Mouse (Mus musculus): ENCODE data around the gene Col17a1. TPM values are rescaled to one million over a fixed set of nuclear protein-coding genes. Genes with fewer than 3 reads are reported as not detected.

Gene Col17a1
- polyA plus RNA-seq, 1 experiment from 2014 or later: 0.36 TPM

DNA sequence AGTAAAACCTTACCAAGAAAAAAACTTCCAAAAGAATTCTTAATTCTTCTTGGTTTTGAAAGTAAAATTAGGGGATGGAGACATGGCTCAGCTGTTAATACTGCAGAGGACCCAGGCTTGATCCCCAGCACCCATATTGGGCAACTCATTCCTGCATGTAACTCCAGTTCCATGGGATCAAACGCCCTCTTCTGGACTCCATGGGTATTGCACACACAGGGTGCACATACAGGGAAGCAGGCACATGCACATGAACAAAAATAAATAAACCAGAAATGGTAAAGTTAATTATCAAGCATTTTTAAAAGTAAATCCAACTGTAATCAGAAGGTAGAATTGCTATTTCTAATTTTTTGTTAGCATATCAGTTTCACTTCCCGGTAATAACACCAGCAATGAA, 24.2 kb upstream of the Col17a1 start:
- Histone ChIP-seq H3K4me2 (replicated peaks; ENCODE audit: low read depth, low read length) (no peak overlapping the region), H3K9me3 (ENCODE audit: control insufficient read depth, low read length) (no peaks in the 10 kb centered on the region), H3K4me1 (replicated peaks; ENCODE audit: control insufficient read depth, insufficient read depth, low read length) (no peaks in the 10 kb centered on the region), H3K36me3 (ENCODE audit: control insufficient read depth, insufficient read depth, low read length) (no peaks in the 10 kb centered on the region), H3K27ac (ENCODE audit: low read depth, low read length) (no peak overlapping the region), H3K4me3 (ENCODE audit: low read depth, low read length) (no peak overlapping the region), H3K27me3 (ENCODE audit: control insufficient read depth, insufficient read depth, low read length) (no peaks in the 10 kb centered on the region), H3K9ac (ENCODE audit: low read depth, low read length) (no peak overlapping the region)
- no peak for DNase-seq (ENCODE audit: low spot score)
- no peak for ATAC-seq (ENCODE audit: low FRiP score)
- 59% methylated on average over 2 of the region's 2 CpGs for WGBS

DNA sequence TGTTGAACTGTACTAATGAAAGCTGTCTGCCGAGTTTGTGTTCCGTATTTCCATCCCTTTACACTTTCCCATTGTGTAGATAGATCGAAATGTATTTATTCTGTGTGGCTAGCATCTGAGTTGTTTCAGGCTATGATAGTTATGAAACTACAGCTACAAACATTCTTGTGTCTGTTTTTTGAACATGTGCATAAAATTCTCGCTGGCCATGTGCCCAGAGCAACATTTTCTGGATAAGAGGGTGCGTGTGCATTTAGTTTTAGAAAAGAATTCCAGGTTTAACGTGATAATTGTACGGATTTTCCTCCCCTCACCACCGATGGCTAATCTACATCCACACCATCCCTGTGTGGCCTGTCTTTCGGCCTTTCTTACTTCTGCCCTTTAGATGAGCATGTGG, 21.6 kb upstream of the Col17a1 start:
- 90% methylated on average over 9 of the region's 9 CpGs for WGBS
- Histone ChIP-seq H3K4me3 (ENCODE audit: low read depth, low read length) (no peak overlapping the region), H3K9ac (ENCODE audit: low read depth, low read length) (no peak overlapping the region)

DNA sequence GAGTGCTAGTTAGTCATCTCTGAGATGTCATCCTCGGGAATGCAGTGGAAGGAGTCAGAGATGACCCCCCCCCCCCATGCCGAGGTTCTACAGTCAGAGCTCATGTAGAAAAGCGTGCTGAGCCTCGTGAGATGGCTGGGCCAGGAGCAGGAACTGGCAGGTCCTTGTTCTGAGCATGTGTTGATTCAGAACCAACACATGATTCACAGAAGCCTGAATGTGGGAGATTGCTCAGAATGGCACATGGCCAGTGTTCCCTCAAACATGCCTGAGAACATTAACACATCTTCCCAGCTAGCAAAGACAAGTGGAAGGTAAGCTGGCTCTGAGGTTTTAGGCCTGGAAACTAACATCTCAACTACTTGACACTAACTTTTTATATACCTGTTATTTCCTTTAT, 18.5 kb upstream of the Col17a1 start:
- Histone ChIP-seq H3K27me3 (ENCODE audit: control insufficient read depth, insufficient read depth, low read length) (no peaks in the 10 kb centered on the region), H3K9ac (ENCODE audit: low read depth, low read length) (no peak overlapping the region), H3K4me1 (replicated peaks; ENCODE audit: control insufficient read depth, insufficient read depth, low read length) (no peaks in the 10 kb centered on the region), H3K9me3 (ENCODE audit: control insufficient read depth, low read length) (no peaks in the 10 kb centered on the region), H3K36me3 (ENCODE audit: control insufficient read depth, insufficient read depth, low read length) (no peaks in the 10 kb centered on the region), H3K27ac (ENCODE audit: low read depth, low read length) (no peak overlapping the region), H3K4me2 (replicated peaks; ENCODE audit: low read depth, low read length) (no peak overlapping the region), H3K4me3 (ENCODE audit: low read depth, low read length) (no peak overlapping the region)
- no peak for ATAC-seq (ENCODE audit: low FRiP score)
- no peak for DNase-seq (ENCODE audit: low spot score)
- WGBS: 83% methylated on average over 4 of the region's 4 CpGs

More for the DNA sequence above, 21.6 kb upstream of the Col17a1 start:
- Histone ChIP-seq H3K4me1 (replicated peaks; ENCODE audit: control insufficient read depth, insufficient read depth, low read length) (no peaks in the 10 kb centered on the region), H3K9me3 (ENCODE audit: control insufficient read depth, low read length) (no peaks in the 10 kb centered on the region), H3K27me3 (ENCODE audit: control insufficient read depth, insufficient read depth, low read length) (no peaks in the 10 kb centered on the region), H3K27ac (ENCODE audit: low read depth, low read length) (no peak overlapping the region), H3K4me2 (replicated peaks; ENCODE audit: low read depth, low read length) (no peak overlapping the region), H3K36me3 (ENCODE audit: control insufficient read depth, insufficient read depth, low read length) (no peaks in the 10 kb centered on the region)
- ATAC-seq (ENCODE audit: low FRiP score): no peak
- no peak for DNase-seq (ENCODE audit: low spot score)

DNA sequence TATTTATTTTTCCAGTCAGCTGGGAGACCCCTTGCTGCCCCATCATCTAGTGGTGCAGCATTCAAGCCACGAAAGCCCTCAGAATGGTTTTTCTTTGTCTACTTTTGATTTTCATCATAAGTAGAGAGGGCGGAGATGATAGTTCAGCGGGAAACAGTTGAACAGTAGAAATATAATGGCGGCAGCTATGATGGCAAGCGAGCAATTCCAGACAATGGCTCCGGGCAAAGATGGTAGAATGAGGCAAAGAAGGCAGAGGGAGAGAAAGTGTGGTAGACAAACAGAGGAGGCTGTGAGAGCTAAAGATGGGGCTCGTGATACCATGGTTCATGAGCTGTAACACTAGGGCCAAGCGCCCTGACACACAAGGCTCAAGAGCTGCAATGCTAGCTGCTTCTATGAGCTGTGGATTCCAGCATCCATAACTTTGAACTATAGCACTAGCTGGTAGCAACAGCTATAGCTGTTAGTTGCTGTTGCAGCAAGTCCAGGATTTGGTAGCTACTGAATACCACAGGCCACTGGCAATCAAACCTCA, 13.9 kb upstream of the Col17a1 start:
- WGBS: 89% methylated on average over 8 of the region's 8 CpGs
- no peak overlapping the region for H3K27ac ChIP-seq (ENCODE audit: low read depth, low read length)

DNA sequence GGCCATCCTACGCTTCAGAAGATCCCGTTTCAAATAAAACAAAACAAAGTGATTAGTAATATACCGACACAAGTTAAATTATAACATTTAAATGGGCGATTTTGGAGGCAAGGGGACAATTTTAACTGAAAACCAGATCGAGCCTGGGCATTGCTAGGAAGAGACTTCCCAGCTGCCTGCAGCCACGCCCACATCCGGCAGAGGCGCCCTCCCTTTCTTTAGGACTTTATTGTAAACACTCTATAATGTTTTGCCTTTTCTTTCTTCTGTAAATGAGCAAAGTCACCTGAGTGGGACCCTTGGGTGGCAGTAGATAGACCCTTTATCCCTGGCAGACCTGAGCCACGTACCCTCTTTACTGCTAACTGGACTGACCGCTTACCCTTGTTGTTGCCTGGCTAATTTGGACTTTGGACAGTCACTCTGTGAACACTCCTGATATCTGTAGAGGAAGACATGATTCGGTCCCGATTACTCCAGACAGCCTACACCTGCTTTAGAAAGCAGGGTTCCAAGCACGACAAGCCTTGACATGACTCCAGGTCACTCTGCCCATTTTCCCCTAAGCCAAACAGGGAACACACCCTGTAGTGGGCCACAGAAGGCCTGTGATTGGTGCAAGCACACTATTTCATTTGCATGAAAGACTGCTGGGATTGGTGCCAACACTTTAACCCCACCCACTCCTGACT, 13.3 kb upstream of the Col17a1 start:
- H3K4me3 ChIP-seq (ENCODE audit: low read depth, low read length): no peak overlapping the region
- 74% methylated on average over 13 of the region's 13 CpGs for WGBS
- H3K9ac ChIP-seq (ENCODE audit: low read depth, low read length): no peak overlapping the region
- no peak for ATAC-seq (ENCODE audit: low FRiP score)
- no peaks in the 10 kb centered on the region for H3K27me3 ChIP-seq (ENCODE audit: control insufficient read depth, insufficient read depth, low read length)
- no peaks in the 10 kb centered on the region for H3K9me3 ChIP-seq (ENCODE audit: control insufficient read depth, low read length)
- no peak for DNase-seq (ENCODE audit: low spot score)
- no peaks in the 10 kb centered on the region for H3K36me3 ChIP-seq (ENCODE audit: control insufficient read depth, insufficient read depth, low read length)
- H3K4me2 ChIP-seq (replicated peaks; ENCODE audit: low read depth, low read length): no peak overlapping the region
- H3K4me1 ChIP-seq (replicated peaks; ENCODE audit: control insufficient read depth, insufficient read depth, low read length): no peaks in the 10 kb centered on the region
- H3K27ac ChIP-seq (ENCODE audit: low read depth, low read length): no peak overlapping the region

More for the DNA sequence above, 13.9 kb upstream of the Col17a1 start:
- Histone ChIP-seq H3K27me3 (ENCODE audit: control insufficient read depth, insufficient read depth, low read length) (no peaks in the 10 kb centered on the region), H3K36me3 (ENCODE audit: control insufficient read depth, insufficient read depth, low read length) (no peaks in the 10 kb centered on the region), H3K4me3 (ENCODE audit: low read depth, low read length) (no peak overlapping the region), H3K9me3 (ENCODE audit: control insufficient read depth, low read length) (no peaks in the 10 kb centered on the region), H3K4me1 (replicated peaks; ENCODE audit: control insufficient read depth, insufficient read depth, low read length) (no peaks in the 10 kb centered on the region), H3K9ac (ENCODE audit: low read depth, low read length) (no peak overlapping the region), H3K4me2 (replicated peaks; ENCODE audit: low read depth, low read length) (no peak overlapping the region)
- DNase-seq (ENCODE audit: low spot score) (no peak), ATAC-seq (ENCODE audit: low FRiP score) (no peak)

DNA sequence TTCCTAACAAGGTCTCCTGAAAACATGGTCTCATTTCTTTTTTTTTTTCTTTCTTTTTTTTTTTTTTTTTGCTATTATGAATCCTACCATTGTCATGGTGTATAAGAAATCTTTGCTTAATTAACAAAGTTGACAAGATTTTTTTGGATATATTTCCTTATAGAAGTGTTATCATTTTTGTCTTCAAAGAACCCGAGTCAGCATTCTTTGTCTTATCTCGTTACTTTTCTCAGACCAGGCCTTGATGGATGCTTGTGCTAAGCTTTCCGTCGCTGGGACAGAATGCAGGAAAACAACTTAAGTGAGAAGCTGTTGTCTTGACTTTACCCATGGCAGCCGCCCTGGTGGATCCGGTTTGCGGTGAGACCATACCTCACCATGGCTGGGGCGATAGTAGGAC, 8.6 kb upstream of the Col17a1 start:
- Histone ChIP-seq H3K27ac (ENCODE audit: low read depth, low read length) (no peak overlapping the region), H3K4me3 (ENCODE audit: low read depth, low read length) (no peak overlapping the region), H3K9me3 (ENCODE audit: control insufficient read depth, low read length) (no peaks in the 10 kb centered on the region), H3K4me1 (replicated peaks; ENCODE audit: control insufficient read depth, insufficient read depth, low read length) (no peaks in the 10 kb centered on the region), H3K9ac (ENCODE audit: low read depth, low read length) (no peak overlapping the region), H3K27me3 (ENCODE audit: control insufficient read depth, insufficient read depth, low read length) (no peaks in the 10 kb centered on the region), H3K4me2 (replicated peaks; ENCODE audit: low read depth, low read length) (no peak overlapping the region), H3K36me3 (ENCODE audit: control insufficient read depth, insufficient read depth, low read length) (no peaks in the 10 kb centered on the region)
- DNase-seq (ENCODE audit: low spot score): no peak
- WGBS: 91% methylated on average over 8 of the region's 8 CpGs
- ATAC-seq (ENCODE audit: low FRiP score): no peak

DNA sequence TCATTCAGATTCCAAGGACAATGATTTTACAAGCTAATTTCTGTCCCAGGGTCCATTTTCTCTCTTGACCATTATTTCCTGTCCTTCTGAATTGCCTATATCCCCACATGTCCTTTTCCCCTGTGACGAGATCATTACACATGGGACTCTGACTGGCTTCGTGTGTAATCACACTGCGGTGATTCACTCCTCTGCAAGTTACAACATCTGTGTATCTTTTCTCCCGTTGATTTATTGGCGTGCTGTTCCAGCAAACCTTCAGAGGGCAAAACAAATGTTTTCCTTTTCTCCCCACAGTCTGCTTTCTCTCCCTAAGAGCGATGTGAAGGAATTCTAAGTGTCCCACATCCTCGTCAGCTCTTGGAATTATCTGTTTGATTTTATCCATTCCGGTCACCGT, 7.8 kb upstream of the Col17a1 start:
- Histone ChIP-seq H3K27me3 (ENCODE audit: control insufficient read depth, insufficient read depth, low read length) (no peaks in the 10 kb centered on the region), H3K4me2 (replicated peaks; ENCODE audit: low read depth, low read length) (no peak overlapping the region), H3K4me3 (ENCODE audit: low read depth, low read length) (no peak overlapping the region), H3K27ac (ENCODE audit: low read depth, low read length) (no peak overlapping the region), H3K36me3 (ENCODE audit: control insufficient read depth, insufficient read depth, low read length) (no peaks in the 10 kb centered on the region), H3K9me3 (ENCODE audit: control insufficient read depth, low read length) (no peaks in the 10 kb centered on the region), H3K4me1 (replicated peaks; ENCODE audit: control insufficient read depth, insufficient read depth, low read length) (no peaks in the 10 kb centered on the region), H3K9ac (ENCODE audit: low read depth, low read length) (no peak overlapping the region)
- no peak for ATAC-seq (ENCODE audit: low FRiP score)
- no peak for DNase-seq (ENCODE audit: low spot score)
- 79% methylated on average over 9 of the region's 9 CpGs for WGBS

DNA sequence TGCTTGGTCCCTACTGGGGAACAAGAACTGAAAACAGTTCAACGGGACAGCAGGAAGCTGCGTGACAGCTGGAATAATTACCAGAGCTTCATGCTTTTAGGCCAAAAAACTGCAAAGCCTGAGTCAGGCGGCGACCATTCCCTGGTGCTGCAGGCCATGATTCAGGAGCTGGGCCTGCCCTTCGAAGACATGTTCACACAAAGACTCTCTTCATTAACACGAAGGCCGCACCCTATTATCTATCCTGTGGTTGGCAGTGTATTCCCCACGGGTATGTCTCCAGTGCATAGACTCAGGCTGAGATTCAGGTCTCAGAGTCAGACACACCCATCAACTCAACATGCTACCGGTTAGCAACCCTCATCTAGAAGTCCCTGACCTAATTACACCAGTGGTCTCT, 6.4 kb upstream of the Col17a1 start:
- ATAC-seq (ENCODE audit: low FRiP score) (no peak), DNase-seq (ENCODE audit: low spot score) (no peak)
- Histone ChIP-seq H3K4me3 (ENCODE audit: low read depth, low read length) (no peak overlapping the region), H3K27me3 (ENCODE audit: control insufficient read depth, insufficient read depth, low read length) (no peaks in the 10 kb centered on the region), H3K9me3 (ENCODE audit: control insufficient read depth, low read length) (no peaks in the 10 kb centered on the region), H3K36me3 (ENCODE audit: control insufficient read depth, insufficient read depth, low read length) (no peaks in the 10 kb centered on the region), H3K27ac (ENCODE audit: low read depth, low read length) (no peak overlapping the region), H3K4me1 (replicated peaks; ENCODE audit: control insufficient read depth, insufficient read depth, low read length) (no peaks in the 10 kb centered on the region), H3K4me2 (replicated peaks; ENCODE audit: low read depth, low read length) (no peak overlapping the region), H3K9ac (ENCODE audit: low read depth, low read length) (no peak overlapping the region)
- WGBS: 81% methylated on average over 9 of the region's 9 CpGs

DNA sequence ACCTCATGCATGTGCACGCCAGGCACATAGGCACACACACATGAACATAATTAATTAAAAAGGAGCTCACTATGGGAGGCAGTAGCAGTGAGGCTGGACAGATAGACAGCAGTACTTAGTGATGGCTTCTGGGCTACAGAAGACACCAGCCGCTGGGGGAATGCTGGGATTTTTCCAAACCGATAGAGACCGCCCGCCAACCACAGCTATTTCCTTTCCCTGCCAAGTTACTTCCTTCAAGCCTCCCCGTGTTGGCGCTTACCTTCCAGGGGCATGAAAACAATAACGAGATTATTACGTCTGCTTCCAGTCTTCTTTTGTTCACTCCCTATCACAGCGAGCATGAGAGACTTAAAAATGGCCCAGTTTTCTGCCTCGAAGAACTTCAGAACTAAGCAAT, 5.2 kb upstream of the Col17a1 start:
- no peak overlapping the region for H3K4me3 ChIP-seq (ENCODE audit: low read depth, low read length)
- no peaks in the 10 kb centered on the region for H3K4me1 ChIP-seq (replicated peaks; ENCODE audit: control insufficient read depth, insufficient read depth, low read length)
- ATAC-seq (ENCODE audit: low FRiP score): no peak
- WGBS: 91% methylated on average over 11 of the region's 11 CpGs
- no peaks in the 10 kb centered on the region for H3K36me3 ChIP-seq (ENCODE audit: control insufficient read depth, insufficient read depth, low read length)
- H3K4me2 ChIP-seq (replicated peaks; ENCODE audit: low read depth, low read length): no peak overlapping the region
- H3K27me3 ChIP-seq (ENCODE audit: control insufficient read depth, insufficient read depth, low read length): no peaks in the 10 kb centered on the region
- no peak for DNase-seq (ENCODE audit: low spot score)
- no peak overlapping the region for H3K9ac ChIP-seq (ENCODE audit: low read depth, low read length)
- no peaks in the 10 kb centered on the region for H3K9me3 ChIP-seq (ENCODE audit: control insufficient read depth, low read length)
- H3K27ac ChIP-seq (ENCODE audit: low read depth, low read length): no peak overlapping the region

All from hindbrain, embryonic 11.5 days (tissue).